Mouse (Mus musculus): ENCODE data around the gene Olfr1154.

Olfr1154 gene

GRCm38 (mm10) chr2:87905066-87905465, at the start of gene Olfr1154:
Gene Olfr1154, minus strand, starts transcription at chr2:87905166.
- no peak for DNase-seq

GRCm38 (mm10) chr2:87953000-87953399, 48.0 kb upstream of the Olfr1154 start, which contains the start of gene Olfr1156:
Gene Olfr1156, minus strand, starts transcription at chr2:87953100.
- no peak for DNase-seq

- no peak for DNase-seq
Observed at GRCm38 (mm10) chr2:87945037-87945436, 40.1 kb upstream of the Olfr1154 start, which contains the start of gene Olfr1155. Gene Olfr1155, minus strand, starts transcription at chr2:87945137.

- DNase-seq: no peak
Observed at GRCm38 (mm10) chr2:87894662-87895061, 10.3 kb downstream of the Olfr1154 start, which contains the start of gene Olfr1153. Gene Olfr1153, plus strand, starts transcription at chr2:87894962.

GRCm38 (mm10) chr2:87866192-87866591, 38.8 kb downstream of the Olfr1154 start, which contains the start of gene Olfr1152:
Gene Olfr1152, plus strand, starts transcription at chr2:87866492.
- no peak for DNase-seq

GRCm38 (mm10) chr2:87855562-87855961, 49.4 kb downstream of the Olfr1154 start, which contains the start of gene Olfr1151:
Gene Olfr1151, plus strand, starts transcription at chr2:87855862.
- no peak for DNase-seq
